Mouse (Mus musculus) MEL (cell line): Measurements from ENCODE around the gene Vsir. TPM values are rescaled to one million over a fixed set of nuclear protein-coding genes. Genes with fewer than 3 reads are reported as not detected.
A peak's percentile ranks its signal among the peaks of the same experiment; 100 is the strongest.

ENCODE experiments used
- DNase-seq: peaks from one replicate; pipeline ENCODE4 v3.0.0; 2011; ENCODE audit warnings: low read depth, low spot score
- H3K27ac ChIP-seq: 2 replicates; pipeline ENCODE4 v1.5.1; 2012; ENCODE audit warnings: low read depth, mild to moderate bottlenecking, control low read depth, low read length, moderate library complexity; ENCODE audit not compliant: control insufficient read depth
- H3K27me3 ChIP-seq, 2 experiments: fragments of 150-350 bp in 1 of 2; sonication (generic) in 1 of 2; 2 replicates each; pipeline ENCODE4 v1.6.1; 2012; ENCODE audit warnings: low read length in 2 of 2, mild to moderate bottlenecking in 2 of 2, improper control_type of control experiment in 1 of 2, moderate library complexity in 1 of 2; ENCODE audit not compliant: insufficient read depth in 2 of 2, control insufficient read depth in 1 of 2
- H3K36me3 ChIP-seq, 2 experiments: 2 replicates each; pipeline ENCODE4 v1.6.1; 2012 to 2014; ENCODE audit warnings: low read length in 2 of 2, improper control_type of control experiment in 1 of 2, inconsistent platforms in 1 of 2, mild to moderate bottlenecking in 1 of 2; ENCODE audit not compliant: insufficient read depth in 2 of 2, control insufficient read depth in 1 of 2
- H3K4me1 ChIP-seq, 2 experiments: fragments of 150-350 bp in 1 of 2; sonication (generic) in 1 of 2; 2 replicates each; pipeline ENCODE4 v1.6.1; 2012; ENCODE audit warnings: low read length in 2 of 2, improper control_type of control experiment in 1 of 2, mild to moderate bottlenecking in 1 of 2; ENCODE audit not compliant: insufficient read depth in 2 of 2, control insufficient read depth in 1 of 2
- H3K4me3 ChIP-seq, 2 experiments: fragments of 150-350 bp in 1 of 2; sonication (generic) in 1 of 2; 2 replicates each; pipeline ENCODE4 v1.5.1; 2012; ENCODE audit warnings: low read depth in 2 of 2, low read length in 2 of 2, mild to moderate bottlenecking in 2 of 2, moderate library complexity in 2 of 2, control low read depth in 1 of 2, improper control_type of control experiment in 1 of 2; ENCODE audit not compliant: control insufficient read depth in 1 of 2, insufficient read depth in 1 of 2
- H3K79me2 ChIP-seq: 2 replicates; pipeline ENCODE4 v1.6.1; 2012; ENCODE audit warnings: mild to moderate bottlenecking, low read length, moderate library complexity; ENCODE audit not compliant: control insufficient read depth, poor library complexity, insufficient read depth
- H3K9ac ChIP-seq: 2 replicates; pipeline ENCODE4 v1.6.1; 2012; ENCODE audit warnings: low read depth, mild to moderate bottlenecking, control low read depth, low read length, moderate library complexity; ENCODE audit not compliant: control insufficient read depth, poor library complexity, severe bottlenecking
- H3K9me3 ChIP-seq: fragments of 150-350 bp; sonication (generic); replicated peaks from 2 replicates; pipeline ENCODE4 v1.6.1; 2012; ENCODE audit warnings: mild to moderate bottlenecking, low read length, improper control_type of control experiment, moderate library complexity; ENCODE audit not compliant: insufficient read depth
- BHLHE40 ChIP-seq: IDR thresholded peaks from 2 replicates; pipeline ENCODE4 v1.6.1; 2012; ENCODE audit warnings: low read depth, mild to moderate bottlenecking, inconsistent platforms, low read length, improper control_type of control experiment, borderline replicate concordance
- CHD1 ChIP-seq: IDR thresholded peaks from 2 replicates; pipeline ENCODE4 v1.6.1; 2012; ENCODE audit warnings: low read depth, mild to moderate bottlenecking, inconsistent platforms, low read length, improper control_type of control experiment
- CTCF ChIP-seq, 3 experiments: IDR thresholded peaks in 2 of 3; conservative IDR thresholded peaks in 1 of 3; 2 replicates each; pipeline ENCODE4 v1.5.1; 2011 to 2012; ENCODE audit warnings: low read length in 3 of 3, low read depth in 2 of 3, mild to moderate bottlenecking in 2 of 3, improper control_type of control experiment in 1 of 3, inconsistent platforms in 1 of 3, mixed read lengths in 1 of 3, moderate library complexity in 1 of 3; ENCODE audit not compliant: control insufficient read depth in 1 of 3, insufficient read depth in 1 of 3, poor library complexity in 1 of 3, severe bottlenecking in 1 of 3
- EP300 ChIP-seq, 2 experiments: IDR thresholded peaks; 2 replicates each; pipeline ENCODE4 v1.6.1; 2011; ENCODE audit warnings: improper control_type of control experiment in 2 of 2, low read length in 2 of 2, low read depth in 1 of 2, mild to moderate bottlenecking in 1 of 2
- GATA1 ChIP-seq: IDR thresholded peaks from 2 replicates; pipeline ENCODE4 v1.6.1; 2011; ENCODE audit warnings: low read depth, low read length, improper control_type of control experiment
- HCFC1 ChIP-seq: IDR thresholded peaks from 2 replicates; pipeline ENCODE4 v1.6.1; 2012; ENCODE audit warnings: low read depth, mild to moderate bottlenecking, inconsistent platforms, low read length, improper control_type of control experiment, moderate library complexity
- JUND ChIP-seq: IDR thresholded peaks from 2 replicates; pipeline ENCODE4 v1.6.1; 2011; ENCODE audit warnings: low read depth, mild to moderate bottlenecking, improper control_type of control experiment, low read length
- MAX ChIP-seq: IDR thresholded peaks from 2 replicates; pipeline ENCODE4 v1.6.1; 2011; ENCODE audit warnings: low read length, improper control_type of control experiment
- MYC ChIP-seq: IDR thresholded peaks from 2 replicates; pipeline ENCODE4 v1.6.1; 2011; ENCODE audit warnings: low read depth, mild to moderate bottlenecking, low read length, improper control_type of control experiment, moderate library complexity
- NELFE ChIP-seq: IDR thresholded peaks from 2 replicates; pipeline ENCODE4 v1.6.1; 2011; ENCODE audit warnings: low read depth, low read length, improper control_type of control experiment
- NRF1 ChIP-seq: IDR thresholded peaks from 2 replicates; pipeline ENCODE4 v1.6.1; 2014; ENCODE audit warnings: low read depth, mild to moderate bottlenecking, inconsistent platforms, low read length, improper control_type of control experiment, moderate library complexity; ENCODE audit not compliant: poor library complexity, insufficient read depth, severe bottlenecking
- POLR2AphosphoS5 ChIP-seq: IDR thresholded peaks from 2 replicates; pipeline ENCODE4 v1.6.1; 2012; ENCODE audit warnings: low read depth, borderline replicate concordance, mild to moderate bottlenecking, inconsistent platforms, low read length, moderate library complexity, mixed read lengths
- RAD21 ChIP-seq: IDR thresholded peaks from 2 replicates; pipeline ENCODE4 v1.6.1; 2011; ENCODE audit warnings: mild to moderate bottlenecking, low read depth, low read length, improper control_type of control experiment
- RCOR1 ChIP-seq: IDR thresholded peaks from 2 replicates; pipeline ENCODE4 v1.6.1; 2012; ENCODE audit warnings: low read depth, mild to moderate bottlenecking, inconsistent platforms, low read length, improper control_type of control experiment
- SMC3 ChIP-seq: IDR thresholded peaks from 2 replicates; pipeline ENCODE4 v1.6.1; 2011; ENCODE audit warnings: low read depth, low read length, improper control_type of control experiment
- TBP ChIP-seq: IDR thresholded peaks from 2 replicates; pipeline ENCODE4 v1.8.0; 2011; ENCODE audit warnings: low read depth, low read length, improper control_type of control experiment
- TCF12 ChIP-seq: IDR thresholded peaks from 2 replicates; pipeline ENCODE4 v1.6.1; 2014; ENCODE audit warnings: low read depth, mild to moderate bottlenecking, inconsistent platforms, low read length, improper control_type of control experiment, moderate library complexity
- UBTF ChIP-seq: IDR thresholded peaks from 2 replicates; pipeline ENCODE4 v1.6.1; 2012; ENCODE audit warnings: low read depth, mild to moderate bottlenecking, inconsistent platforms, low read length, improper control_type of control experiment, moderate library complexity, borderline replicate concordance; ENCODE audit not compliant: insufficient read depth
- USF2 ChIP-seq, 2 experiments: IDR thresholded peaks; 2 replicates each; pipeline ENCODE4 v1.6.1; 2011 to 2012; ENCODE audit warnings: improper control_type of control experiment in 2 of 2, low read length in 2 of 2, borderline replicate concordance in 1 of 2, inconsistent platforms in 1 of 2, low read depth in 1 of 2, mild to moderate bottlenecking in 1 of 2; ENCODE audit not compliant: insufficient read depth in 1 of 2
- ZC3H11A ChIP-seq: IDR thresholded peaks from 2 replicates; pipeline ENCODE4 v1.6.1; 2012; ENCODE audit warnings: low read depth, mild to moderate bottlenecking, inconsistent platforms, low read length, improper control_type of control experiment
- ZNF384 ChIP-seq: IDR thresholded peaks from 2 replicates; pipeline ENCODE4 v1.6.1; 2012; ENCODE audit warnings: low read depth, mild to moderate bottlenecking, inconsistent platforms, low read length, improper control_type of control experiment
- polyA plus RNA-seq, 2 experiments: library from polyadenylated mRNA; stranded (reverse) in 1 of 2; unstranded in 1 of 2; fragments of >175 nt in 1 of 2; fragments of >200 nt in 1 of 2; gene quantifications; 2 replicates each; pipeline versions ENCODE4 v1.2.1 to v1.2.4; 2012; ENCODE audit warnings: low replicate concordance in 2 of 2, low read depth in 1 of 2; ENCODE audit not compliant: insufficient read length in 2 of 2, insufficient read depth in 1 of 2, missing spikeins in 1 of 2
- total RNA-seq: library from RNA; depleted of rRNA; stranded (reverse); fragments of 300-350 nt; gene quantifications from 2 replicates; pipeline ENCODE4 v1.2.3, GENCODE M21; 2012

The Vsir gene
- total and polyA plus RNA-seq, 3 experiments: 10.6 to 11.2 TPM; not detected in 1

DNA sequence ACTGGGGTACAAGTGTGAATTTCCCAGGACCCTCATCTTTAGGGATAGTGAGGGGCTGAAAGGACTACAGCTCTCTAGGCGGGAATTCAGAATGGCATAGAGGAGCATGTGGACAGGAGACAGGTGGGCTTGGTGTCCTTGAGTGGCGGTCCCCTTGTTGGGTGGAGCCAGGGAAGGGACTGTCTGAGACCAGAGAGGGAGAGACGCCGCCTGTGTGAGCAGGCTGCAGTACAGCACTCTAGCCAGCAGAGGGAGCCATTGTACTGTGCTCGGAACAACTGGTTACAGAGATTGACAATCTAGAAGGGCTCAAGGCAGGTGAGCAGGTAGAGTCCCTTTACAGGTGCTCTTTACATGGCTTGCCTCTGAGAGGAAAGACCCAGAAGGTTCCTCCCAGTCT lies 61.2 kb downstream of the Vsir start:
- DNase-seq: peak; percentile 51
- H3K9me3 ChIP-seq: no peaks in the 10 kb centered on the region
- TF ChIP-seq ZC3H11A (peak; percentile 83), SMC3 (peak; percentile 90), USF2 (IDR thresholded peaks at IDR 0.05; ENCODE audit: borderline replicate concordance in 1 of 2, insufficient read depth in 1 of 2, low read depth in 1 of 2, low read length in 2 of 2) (no peak), TCF12 (no peak), RCOR1 (no peak), MAX (no peak), NELFE (no peak), EP300 (IDR thresholded peaks at IDR 0.05; ENCODE audit: low read depth in 1 of 2, low read length in 2 of 2) (no peak), MYC (no peak), RAD21 (peak; percentile 89), JUND (no peak), CTCF (IDR thresholded peaks at IDR 0.05 in 2 of 3, conservative IDR thresholded peaks at IDR 0.05 in 1 of 3; ENCODE audit: control insufficient read depth in 1 of 3, insufficient read depth in 1 of 3, low read depth in 2 of 3, low read length in 3 of 3, poor library complexity in 1 of 3, severe bottlenecking in 1 of 3) (peak; percentile 93 to 98 (median 94)), NRF1 (0 out of 2 replicates have a peak, but pooled peaks have one; percentile 10), HCFC1 (no peak), POLR2AphosphoS5 (no peak), BHLHE40 (0 out of 2 replicates have a peak, but pooled peaks have one; percentile 7), ZNF384 (no peak), TBP (no peak), CHD1 (no peak)
- H3K4me1 ChIP-seq: no peaks in the 10 kb centered on the region
- H3K79me2 ChIP-seq: no peaks in the 10 kb centered on the region
- no peak overlapping the region for H3K4me3 ChIP-seq
- H3K27me3 ChIP-seq: no peaks in the 10 kb centered on the region
- no peaks in the 10 kb centered on the region for H3K36me3 ChIP-seq
- no peak overlapping the region for H3K9ac ChIP-seq
- H3K27ac ChIP-seq: no peak overlapping the region

GRCm38 (mm10) chr10:60411794-60412193 lies 65.1 kb downstream of the Vsir start:
- Histone ChIP-seq H3K79me2 (no peaks in the 10 kb centered on the region), H3K4me3 (no peak overlapping the region), H3K36me3 (no peaks in the 10 kb centered on the region), H3K9ac (no peak overlapping the region), H3K27ac (no peak overlapping the region), H3K4me1 (no peaks in the 10 kb centered on the region), H3K9me3 (no peaks in the 10 kb centered on the region), H3K27me3 (no peaks in the 10 kb centered on the region)
- peak in 2 of 3 experiments; percentile 16 to 45; a peak in 3 of 6 replicates for TF ChIP-seq CTCF (IDR thresholded peaks at IDR 0.05 in 2 of 3, conservative IDR thresholded peaks at IDR 0.05 in 1 of 3; ENCODE audit: control insufficient read depth in 1 of 3, insufficient read depth in 1 of 3, low read depth in 2 of 3, low read length in 3 of 3, poor library complexity in 1 of 3, severe bottlenecking in 1 of 3)
- TF ChIP-seq UBTF: no peak
- TF ChIP-seq TBP: no peak
- no peak for TF ChIP-seq EP300 (IDR thresholded peaks at IDR 0.05; ENCODE audit: low read depth in 1 of 2, low read length in 2 of 2)
- peak; percentile 32 for TF ChIP-seq SMC3
- TF ChIP-seq GATA1: no peak
- DNase-seq: no peak
